Mouse (Mus musculus) embryonic facial prominence, embryonic 10.5 days (tissue): ENCODE measurements at regions not wholly inside any gene's neighbourhood (a gene's known extent, or its start where the extent isn't known, plus 50 kb on each side); places are given as distances from the start of the nearest gene placed in this dataset.
"Not testable (repeated sequence)": the region's sequence is repeated elsewhere in the genome, so short reads cannot be mapped to it uniquely, and the experiment has no call there.

Experiments
- DNase-seq: peaks from one replicate; pipeline ENCODE4 v3.0.0-alpha.2; 2017; ENCODE audit warnings: low spot score
- H3K27ac ChIP-seq: fragments of 300-500 bp; sonication (generic); replicated peaks from 2 replicates; pipeline ENCODE4 v1.5.1; 2016; ENCODE audit warnings: mild to moderate bottlenecking
- H3K27me3 ChIP-seq: fragments of 300-500 bp; sonication (generic); replicated peaks from 2 replicates; pipeline ENCODE4 v1.6.1; 2016; ENCODE audit warnings: low read depth, mild to moderate bottlenecking; ENCODE audit not compliant: poor library complexity, severe bottlenecking
- H3K36me3 ChIP-seq: fragments of 300-500 bp; sonication (generic); replicated peaks from 2 replicates; pipeline ENCODE4 v1.6.1; 2016; ENCODE audit warnings: mild to moderate bottlenecking, moderate library complexity
- H3K4me1 ChIP-seq: fragments of 300-500 bp; sonication (generic); 2 replicates; pipeline ENCODE4 v1.6.1; 2016
- H3K4me3 ChIP-seq: fragments of 300-500 bp; sonication (generic); 2 replicates; pipeline ENCODE4 v1.5.1; 2016; ENCODE audit warnings: mild to moderate bottlenecking, moderate library complexity
- H3K9me3 ChIP-seq: fragments of 300-500 bp; sonication (generic); 2 replicates; pipeline ENCODE4 v1.6.1; 2016; ENCODE audit warnings: mild to moderate bottlenecking
- WGBS: fragments of 180-500 bp; shearing (Covaris S2); methylation state at CpG from one replicate; pipeline ENCODE4 v1.1.7; 2016; 5-methylcytosine and 5-hydroxymethylcytosine counted together

GRCm38 (mm10) chr8:20495542-20495941 lies 119.2 kb upstream of the Gm21119 start:
- not testable (repeated sequence) for H3K36me3 ChIP-seq, H3K9me3 ChIP-seq, DNase-seq, H3K4me3 ChIP-seq, H3K27me3 ChIP-seq, H3K27ac ChIP-seq, H3K4me1 ChIP-seq
- no CpG with 5 or more reads among the region's 1 CpGs for WGBS

GRCm38 (mm10) chr8:20513920-20514319 lies 100.8 kb upstream of the Gm21119 start:
- 79% methylated on average over 1 of the region's 1 CpGs for WGBS
- not testable (repeated sequence) for DNase-seq, H3K4me3 ChIP-seq, H3K4me1 ChIP-seq, H3K27ac ChIP-seq, H3K36me3 ChIP-seq, H3K27me3 ChIP-seq
- H3K9me3 ChIP-seq = peaks cover 18% of the 10 kb centered on the region

DNA sequence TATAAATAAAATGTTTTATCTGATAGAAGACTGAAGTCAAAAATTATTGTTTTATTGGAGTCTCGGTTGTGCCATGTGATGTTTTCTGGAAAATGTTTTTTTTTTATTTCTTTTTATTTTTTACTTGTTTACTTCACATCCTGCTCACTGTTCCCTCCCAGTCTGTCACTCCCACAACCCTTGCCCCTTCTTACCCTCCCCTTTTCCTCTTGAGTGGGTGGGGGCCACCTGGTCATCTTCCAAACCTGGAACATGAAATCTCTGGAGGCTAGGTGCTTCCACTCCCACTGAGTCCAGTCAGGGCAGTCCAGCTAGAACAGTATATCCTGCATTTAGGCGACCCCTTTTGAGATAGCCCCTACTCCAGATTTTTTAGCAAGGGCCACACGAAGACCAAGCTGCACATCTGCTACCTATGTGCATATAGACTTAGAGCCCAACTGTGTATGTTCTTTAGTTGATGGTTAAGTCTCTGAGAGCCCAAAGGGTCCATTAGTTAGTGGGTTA lies 98.3 kb upstream of the Gm21119 start:
- H3K4me3 ChIP-seq, H3K36me3 ChIP-seq, H3K27ac ChIP-seq, DNase-seq, H3K4me1 ChIP-seq, H3K27me3 ChIP-seq: not testable (repeated sequence)
- H3K9me3 ChIP-seq = peaks cover 21% of the 10 kb centered on the region
- WGBS = 72% methylated on average over 3 of the region's 3 CpGs

DNA sequence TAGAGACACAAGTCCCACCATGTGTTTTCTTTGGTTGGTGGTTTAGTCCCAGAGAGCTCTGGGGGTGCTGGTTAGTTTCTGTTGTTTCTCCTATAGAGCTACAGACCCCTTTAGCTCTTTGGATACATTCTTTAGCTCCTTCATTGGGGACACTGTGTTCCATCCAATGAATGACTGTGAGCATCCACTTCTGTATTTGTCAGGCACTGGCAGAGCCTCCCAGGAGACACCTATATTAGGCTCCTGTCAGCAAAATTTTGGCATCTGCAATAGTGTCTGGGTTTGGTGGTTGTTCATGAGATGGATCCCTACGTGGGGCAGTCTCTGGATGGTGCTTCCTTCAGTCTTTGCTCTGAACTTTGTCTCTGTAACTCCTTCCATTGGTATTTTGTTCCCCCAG lies 97.2 kb upstream of the Gm21119 start:
- 40% methylated on average over 1 of the region's 1 CpGs for WGBS
- not testable (repeated sequence) for DNase-seq, H3K4me3 ChIP-seq, H3K27me3 ChIP-seq, H3K27ac ChIP-seq, H3K4me1 ChIP-seq, H3K36me3 ChIP-seq
- H3K9me3 ChIP-seq = peaks cover 21% of the 10 kb centered on the region

DNA sequence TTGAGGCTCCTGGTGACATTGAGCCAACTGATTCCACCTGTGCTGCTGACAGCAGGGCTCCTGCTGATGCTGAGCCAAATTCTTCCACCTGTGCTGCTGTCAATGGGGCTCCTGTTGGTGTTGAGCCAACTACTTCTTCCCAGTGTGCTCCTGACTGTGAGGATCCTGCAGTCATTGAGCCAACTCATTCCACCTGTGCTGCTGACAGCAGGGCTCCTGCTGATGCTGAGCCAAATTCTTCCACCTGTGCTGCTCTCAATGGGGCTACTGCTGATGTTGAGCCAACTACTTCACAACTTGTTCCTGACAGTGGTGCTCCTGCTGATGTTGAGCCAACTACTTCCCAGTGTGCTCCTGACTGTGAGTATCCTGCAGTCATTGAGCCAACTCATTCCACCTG lies 90.2 kb upstream of the Gm21119 start:
- not testable (repeated sequence) for H3K36me3 ChIP-seq, DNase-seq, H3K4me3 ChIP-seq, H3K27ac ChIP-seq, H3K4me1 ChIP-seq, H3K27me3 ChIP-seq
- peaks cover 11% of the 10 kb centered on the region; the same call in 1 of the 2 replicates for H3K9me3 ChIP-seq

DNA sequence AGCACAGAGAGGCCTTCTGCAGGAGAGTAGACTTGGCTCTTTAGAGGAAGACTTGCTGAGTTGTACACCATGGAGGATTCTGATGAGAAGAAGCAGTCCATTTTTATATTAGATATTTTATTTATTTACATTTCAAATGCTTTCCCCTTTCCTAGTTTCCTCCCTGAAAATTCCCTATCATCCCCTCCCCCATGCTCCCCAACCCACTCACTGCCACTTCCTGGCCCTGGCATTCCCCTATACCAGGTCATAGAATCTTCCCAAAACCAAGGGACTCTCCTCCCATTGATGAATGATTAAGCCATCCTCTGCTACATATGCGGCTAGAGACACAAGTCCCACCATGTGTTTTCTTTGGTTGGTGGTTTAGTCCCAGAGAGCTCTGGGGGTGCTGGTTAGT lies 85.7 kb upstream of the Gm21119 start:
- not testable (repeated sequence) for H3K4me3 ChIP-seq, DNase-seq, H3K9me3 ChIP-seq, H3K36me3 ChIP-seq, H3K27ac ChIP-seq, H3K27me3 ChIP-seq, H3K4me1 ChIP-seq
- no CpG with 5 or more reads among the region's 1 CpGs for WGBS

- WGBS = 93% methylated on average over 4 of the region's 4 CpGs
- H3K27ac ChIP-seq = not testable (repeated sequence)
Measured at GRCm38 (mm10) chr8:20539031-20539430, 75.7 kb upstream of the Gm21119 start.

DNA sequence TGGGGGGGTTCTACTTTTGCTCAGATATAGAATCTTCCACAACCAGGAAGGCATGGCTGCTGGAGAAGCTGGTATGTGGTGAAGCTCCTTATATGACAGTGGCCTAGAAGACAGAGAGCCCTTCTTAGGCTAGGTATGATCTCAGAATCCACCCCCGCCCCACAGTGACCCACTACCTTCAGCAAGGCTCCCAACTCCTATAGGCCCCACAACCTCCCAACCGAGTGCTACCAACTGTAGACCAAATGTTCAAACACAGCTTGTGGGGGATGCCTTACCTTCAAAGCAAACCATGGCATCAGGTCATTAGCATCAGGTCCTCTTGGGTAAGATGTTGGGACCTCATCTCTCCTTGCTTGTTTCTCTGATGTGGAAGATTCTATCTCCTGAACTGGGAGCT lies 70.6 kb upstream of the Gm21119 start:
- WGBS = 84% methylated on average over 2 of the region's 2 CpGs
- not testable (repeated sequence) for H3K4me1 ChIP-seq, H3K36me3 ChIP-seq, H3K27me3 ChIP-seq, DNase-seq, H3K9me3 ChIP-seq, H3K27ac ChIP-seq, H3K4me3 ChIP-seq

More at GRCm38 (mm10) chr8:20539031-20539430, 75.7 kb upstream of the Gm21119 start:
- not testable (repeated sequence) for H3K4me1 ChIP-seq, H3K27me3 ChIP-seq, H3K9me3 ChIP-seq, DNase-seq, H3K36me3 ChIP-seq, H3K4me3 ChIP-seq

DNA sequence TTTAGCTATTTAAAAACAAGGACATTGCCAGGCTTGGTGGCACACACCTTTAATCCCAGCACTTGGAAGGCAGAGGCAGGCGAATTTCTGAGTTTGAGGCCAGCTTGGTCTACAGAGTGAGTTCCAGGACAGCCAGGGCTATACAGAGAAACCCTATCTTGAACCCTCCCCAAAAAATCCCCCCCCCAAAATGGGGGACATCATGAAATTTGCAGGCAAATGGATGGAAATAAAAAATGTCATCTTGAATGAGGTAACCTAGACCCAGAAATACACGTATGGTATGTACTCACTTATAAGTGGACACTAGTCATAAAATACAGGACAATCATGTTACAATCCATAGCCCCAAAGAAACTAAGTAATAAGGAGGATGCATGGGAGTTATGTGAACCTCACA lies 69.4 kb upstream of the Gm21119 start:
- not testable (repeated sequence) for H3K4me1 ChIP-seq, H3K4me3 ChIP-seq, H3K27me3 ChIP-seq, H3K36me3 ChIP-seq, DNase-seq, H3K9me3 ChIP-seq, H3K27ac ChIP-seq
- 37% methylated on average over 1 of the region's 2 CpGs for WGBS

GRCm38 (mm10) chr8:20546401-20546800 lies 68.3 kb upstream of the Gm21119 start:
- not testable (repeated sequence) for DNase-seq, H3K27me3 ChIP-seq
- WGBS = 90% methylated on average over 2 of the region's 3 CpGs

DNA sequence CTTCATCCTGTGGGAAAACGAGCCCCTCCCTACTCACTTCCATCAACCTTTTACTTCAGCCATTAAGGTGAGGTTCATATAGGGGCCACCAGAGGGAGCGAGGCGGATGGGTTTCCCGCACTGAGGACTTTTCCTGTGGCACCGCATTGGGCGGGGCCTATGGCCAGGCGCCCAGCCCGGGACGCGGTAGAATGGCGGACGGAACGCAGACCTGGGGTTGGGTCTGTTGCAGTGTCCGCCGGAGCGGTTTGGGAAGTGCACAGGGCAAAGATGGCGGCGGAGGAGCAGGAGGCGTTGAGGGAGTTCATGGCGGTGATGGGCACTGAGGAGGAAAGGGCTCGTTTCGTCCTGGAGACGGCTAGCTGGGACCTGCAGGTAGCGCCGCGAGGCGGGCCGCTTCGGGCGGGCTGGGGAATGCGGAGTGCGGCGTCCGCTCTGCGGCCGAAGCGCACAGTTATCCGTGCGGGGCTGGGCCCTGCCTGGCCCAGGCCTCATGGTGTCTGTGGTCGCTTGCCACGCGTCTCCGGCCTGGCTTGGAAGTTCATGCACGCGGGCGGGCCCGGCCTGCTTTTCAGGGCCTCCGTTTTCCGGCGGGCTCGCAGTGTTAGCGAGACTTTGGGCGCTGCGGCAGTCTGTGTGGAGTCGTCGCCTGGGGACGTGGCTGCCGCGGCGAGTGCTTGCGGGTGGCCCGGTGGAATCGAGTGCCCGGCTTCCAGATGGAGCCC lies 64.5 kb upstream of the Gm21119 start:
- H3K4me3 ChIP-seq = peak overlapping the region; percentile 64
- not testable (repeated sequence) for H3K36me3 ChIP-seq, H3K4me1 ChIP-seq, H3K9me3 ChIP-seq, H3K27me3 ChIP-seq
- DNase-seq = peak; percentile 56
- H3K27ac ChIP-seq = peak overlapping the region; percentile 91
- WGBS = 13% methylated on average over 64 of the region's 64 CpGs

More at GRCm38 (mm10) chr8:20546401-20546800, 68.3 kb upstream of the Gm21119 start:
- H3K36me3 ChIP-seq, H3K9me3 ChIP-seq, H3K27ac ChIP-seq, H3K4me1 ChIP-seq, H3K4me3 ChIP-seq: not testable (repeated sequence)

DNA sequence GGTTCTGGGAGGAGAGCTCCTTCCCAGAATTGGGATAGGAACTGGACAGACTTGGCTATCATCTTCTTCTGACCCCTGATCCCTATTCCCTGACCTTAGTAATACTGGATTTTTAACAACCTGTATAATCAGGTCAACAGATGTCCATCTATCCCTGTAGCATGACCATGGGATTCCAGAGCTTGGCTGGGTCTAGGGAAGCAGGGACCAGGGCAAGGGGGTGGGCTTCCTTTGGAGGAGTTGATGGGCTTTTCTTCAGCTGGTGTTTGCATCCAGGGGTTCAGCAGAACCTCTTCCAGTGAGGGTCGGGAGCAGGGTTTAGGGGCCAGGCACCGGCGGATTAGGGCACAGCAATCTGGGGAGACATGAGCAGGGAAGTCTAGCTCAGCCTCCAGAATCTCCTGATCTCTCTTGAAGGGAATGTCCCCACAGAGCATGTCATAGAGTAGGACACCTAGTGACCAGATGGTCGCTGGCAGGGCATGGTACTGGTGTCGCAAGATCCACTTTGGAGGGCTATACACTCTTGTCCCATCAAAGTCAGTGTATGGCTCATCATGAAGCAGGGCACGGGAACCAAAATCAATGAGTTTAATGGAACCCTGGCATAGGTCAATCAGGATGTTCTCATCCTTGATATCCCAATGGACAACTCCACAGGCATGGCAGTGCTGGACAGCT lies 58.1 kb upstream of the Gm21119 start:
- no CpG with 5 or more reads among the region's 6 CpGs for WGBS
- not testable (repeated sequence) for H3K36me3 ChIP-seq, H3K27me3 ChIP-seq, H3K9me3 ChIP-seq, H3K27ac ChIP-seq, H3K4me1 ChIP-seq, H3K4me3 ChIP-seq, DNase-seq

- H3K9me3 ChIP-seq, H3K4me1 ChIP-seq, H3K36me3 ChIP-seq, H3K27ac ChIP-seq, H3K27me3 ChIP-seq: not testable (repeated sequence)
- 0 out of 2 replicates have a peak overlapping the region, but pooled peaks have one; percentile 43 for H3K4me3 ChIP-seq
- peak; percentile 3 for DNase-seq
- 80% methylated on average over 7 of the region's 8 CpGs for WGBS
Measured at GRCm38 (mm10) chr8:20557184-20557583, 57.5 kb upstream of the Gm21119 start.
